Mouse (Mus musculus) retina, adult 2 months (tissue): ENCODE results near the gene Fam126b.
"Not testable (repeated sequence)": the region's sequence is repeated elsewhere in the genome, so short reads cannot be mapped to it uniquely, and the experiment has no call there.

Experiments
- DNase-seq: peaks from one replicate; pipeline ENCODE4 v3.0.0-alpha.2; 2012; ENCODE audit warnings: low read depth, low spot score

Gene Fam126b

DNA sequence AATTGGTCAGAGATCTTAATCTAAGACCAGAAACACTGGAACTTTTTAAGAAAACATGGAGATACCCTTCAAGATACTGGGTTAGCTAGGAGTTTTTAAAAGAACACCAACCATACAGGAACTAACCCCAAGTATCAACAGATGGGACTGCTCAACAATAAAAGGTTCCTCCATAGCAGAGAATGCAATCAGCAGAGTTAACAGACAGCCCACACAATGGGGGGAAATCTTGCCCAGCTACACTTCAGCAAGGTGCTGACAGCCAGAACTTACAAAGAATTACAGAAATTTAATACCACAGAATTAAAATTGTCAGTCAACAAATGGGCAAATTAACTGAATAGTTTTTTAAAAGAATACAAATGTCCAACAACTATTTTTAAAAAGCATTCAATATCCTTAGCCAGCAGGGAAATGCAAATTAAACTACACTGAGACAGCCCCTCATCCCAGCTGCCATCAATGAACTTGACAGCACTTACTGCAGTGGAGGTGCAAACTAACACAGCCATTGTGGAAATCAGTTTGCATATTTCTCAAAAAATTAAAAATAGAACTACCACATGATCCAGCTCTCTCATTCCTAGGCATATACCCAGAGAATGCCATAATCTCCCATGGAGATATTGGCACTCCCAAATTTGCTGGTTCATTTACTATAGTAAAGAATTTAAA is 17.5 kb downstream of the Fam126b start:
- no peak for DNase-seq

DNA sequence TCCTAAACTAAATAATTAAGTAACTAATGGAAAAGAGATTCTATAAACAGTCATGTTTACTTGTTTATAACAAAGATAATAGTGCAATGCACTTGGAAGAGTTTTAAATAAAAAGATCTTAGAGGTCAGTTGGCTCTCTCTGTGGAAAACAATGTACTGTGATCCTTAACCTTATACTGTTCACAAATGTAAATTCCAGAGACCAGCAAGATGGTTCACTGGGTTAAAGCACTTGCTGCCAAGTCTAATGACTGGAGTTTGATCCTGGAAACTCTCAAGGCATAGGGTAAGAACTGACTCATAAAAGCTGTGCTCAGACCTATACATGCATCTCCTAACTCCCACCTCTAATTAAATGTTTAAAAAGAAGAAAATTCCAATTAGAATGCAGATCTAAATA is 19.5 kb downstream of the Fam126b start:
- DNase-seq = no peak

DNA sequence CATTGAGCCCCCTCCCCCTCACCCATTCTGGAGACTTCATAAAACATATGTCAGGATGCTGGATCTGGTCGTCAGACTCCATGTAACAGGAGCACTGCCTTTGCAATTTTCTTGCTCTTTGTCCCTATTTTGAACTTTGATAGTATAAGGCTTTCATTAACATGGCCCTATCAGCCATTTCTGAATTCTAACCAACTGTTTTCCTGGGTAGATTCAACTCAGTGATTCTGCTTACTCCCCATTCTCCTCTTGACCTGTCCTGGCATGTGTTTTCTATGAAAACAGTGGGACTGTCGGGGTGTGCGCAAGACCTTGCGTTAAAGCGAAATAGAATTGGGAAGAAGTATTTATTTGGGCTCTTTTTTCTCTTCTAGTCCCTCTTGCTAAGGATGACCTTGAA is 21.1 kb downstream of the Fam126b start:
- DNase-seq = no peak

DNA sequence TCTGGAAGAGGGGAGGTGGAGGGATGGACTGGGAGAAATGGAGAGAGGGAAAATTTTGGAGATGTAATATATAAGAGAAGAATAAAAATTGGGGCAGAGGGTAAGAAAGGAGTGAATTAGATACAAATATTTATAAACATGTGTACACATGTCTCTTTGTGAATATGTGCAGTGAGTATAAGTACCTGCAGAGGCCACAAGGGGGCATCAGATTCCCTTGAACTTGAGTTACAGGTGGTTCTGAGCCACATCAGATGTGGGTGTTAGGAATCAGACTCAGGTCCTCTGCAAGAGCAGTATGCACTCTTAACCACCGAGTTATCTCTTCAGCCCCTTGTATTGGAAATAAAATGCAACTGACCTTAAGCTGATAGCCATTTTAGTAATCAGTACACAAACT is 23.7 kb downstream of the Fam126b start:
- peak; percentile 29 for DNase-seq

DNA sequence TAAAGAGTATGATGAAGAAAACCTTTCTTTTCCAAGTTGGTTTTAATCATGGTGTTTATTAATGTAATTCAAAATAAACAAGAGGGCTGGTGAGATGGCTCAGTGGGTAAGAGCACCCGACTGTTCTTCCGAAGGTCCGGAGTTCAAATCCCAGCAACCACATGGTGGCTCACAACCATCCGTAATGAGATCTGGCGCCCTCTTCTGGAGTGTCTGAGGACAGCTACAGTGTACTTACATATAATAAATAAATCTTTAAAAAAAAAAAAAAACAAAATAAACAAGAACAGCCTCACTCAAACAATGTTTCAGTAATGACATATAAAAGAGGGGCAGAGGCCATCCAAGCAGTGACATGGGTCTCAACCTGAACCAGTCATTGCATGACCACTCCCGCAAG is 25.8 kb downstream of the Fam126b start:
- not testable (repeated sequence) for DNase-seq

DNA sequence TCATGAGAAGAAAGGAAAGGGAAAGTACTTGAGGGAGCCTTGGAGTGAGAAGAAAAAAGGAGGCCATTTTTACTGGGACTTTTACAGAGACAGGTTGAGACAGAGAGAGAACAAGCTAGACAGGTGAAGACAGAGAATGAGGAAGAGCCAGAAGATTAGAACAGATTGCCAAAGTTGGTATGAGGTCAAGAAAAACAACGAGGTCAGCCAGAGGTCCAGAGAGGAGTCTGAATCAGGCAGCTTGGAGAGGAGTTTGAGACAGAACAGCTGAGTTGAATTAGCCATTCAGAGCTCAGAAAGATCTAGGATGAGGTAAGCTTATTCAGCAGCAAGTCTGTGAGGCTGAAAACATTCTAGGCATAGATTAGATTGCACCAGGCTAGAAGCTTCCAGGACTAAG is 44.7 kb downstream of the Fam126b start:
- DNase-seq = no peak

DNA sequence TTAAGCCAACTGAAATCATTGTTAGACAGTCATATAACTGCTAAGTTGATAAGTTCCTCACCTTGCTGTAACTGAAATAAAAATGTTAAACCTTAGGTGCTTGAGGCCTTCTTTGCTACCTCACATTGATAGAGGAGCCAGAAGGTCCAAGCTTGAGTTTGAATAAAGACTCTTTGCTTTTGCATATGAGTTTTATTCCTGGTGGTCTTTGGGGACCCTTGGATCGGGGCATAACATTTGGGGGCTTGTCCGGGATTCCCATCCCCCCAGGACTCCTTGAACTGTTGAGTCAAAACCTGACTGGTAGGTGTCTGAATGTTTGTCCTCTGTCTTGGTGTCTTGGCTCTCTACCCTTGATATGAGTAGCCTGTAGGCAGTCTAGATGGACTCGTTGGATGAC is 78.9 kb downstream of the Fam126b start:
- DNase-seq = no peak

DNA sequence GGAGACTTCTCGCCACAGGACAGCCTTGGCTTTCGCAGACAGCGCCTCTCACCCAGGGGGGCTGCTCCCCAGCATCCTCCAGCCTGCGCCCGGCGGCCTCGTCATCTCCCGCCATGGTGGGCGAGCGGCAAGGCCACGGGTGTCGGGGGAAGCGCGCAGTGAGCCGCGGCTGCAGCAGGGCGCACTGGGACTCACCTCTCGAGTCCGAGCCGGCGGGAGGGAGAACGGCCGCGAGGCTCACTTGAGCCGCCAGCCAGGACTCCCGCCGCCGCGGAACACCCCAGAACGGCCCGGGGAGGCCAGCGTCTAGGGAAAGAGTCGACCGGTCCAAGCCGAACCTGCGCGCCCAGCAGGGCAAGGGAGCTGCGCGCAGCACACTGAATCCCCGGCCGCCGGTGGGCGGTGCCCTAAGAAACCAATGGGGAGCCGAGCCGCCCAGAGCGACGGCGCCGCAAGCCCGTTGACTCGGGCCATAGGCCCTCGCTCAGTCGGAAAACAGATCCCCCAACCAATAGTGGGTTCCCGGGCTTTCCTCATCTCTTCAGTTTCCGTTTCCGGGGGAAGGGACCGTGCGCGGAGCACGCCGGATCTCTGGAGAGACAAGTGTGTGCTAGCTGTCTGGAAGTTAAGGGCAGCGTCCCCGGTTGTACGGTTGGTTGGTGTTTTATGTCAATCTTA is 81.4 kb downstream of the Fam126b start, which contains the start of gene Orc2:
Gene Orc2, minus strand, starts transcription at position 533 of the 678 bp plus-strand sequence.
- peak; percentile 82 for DNase-seq

DNA sequence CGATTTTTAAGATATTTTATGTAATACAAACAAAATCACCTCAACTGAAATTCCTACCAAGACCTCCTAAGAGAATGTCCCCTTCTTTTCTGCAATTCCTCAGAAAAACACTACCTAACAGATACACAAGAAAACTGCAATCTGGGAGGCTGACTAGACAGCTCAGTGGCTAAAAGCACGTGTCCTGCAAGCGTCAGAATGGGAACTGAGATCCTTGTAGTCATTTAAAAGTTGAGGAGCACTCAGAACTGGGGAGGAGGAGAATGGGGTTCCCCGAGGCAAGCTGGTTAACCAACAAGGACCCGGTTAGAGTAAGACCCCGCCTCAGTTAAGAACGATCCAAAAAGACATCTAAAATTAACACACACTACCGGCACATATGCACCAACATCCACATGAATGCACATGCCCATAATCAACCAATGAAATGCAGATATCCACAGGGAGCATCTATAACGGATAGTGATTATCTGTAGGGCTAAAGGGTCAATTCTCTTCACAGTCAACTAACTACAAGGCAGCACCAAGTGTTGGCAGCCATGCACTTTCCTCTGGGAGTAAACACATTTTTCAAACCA is 82.2 kb downstream of the Fam126b start:
- DNase-seq = no peak

DNA sequence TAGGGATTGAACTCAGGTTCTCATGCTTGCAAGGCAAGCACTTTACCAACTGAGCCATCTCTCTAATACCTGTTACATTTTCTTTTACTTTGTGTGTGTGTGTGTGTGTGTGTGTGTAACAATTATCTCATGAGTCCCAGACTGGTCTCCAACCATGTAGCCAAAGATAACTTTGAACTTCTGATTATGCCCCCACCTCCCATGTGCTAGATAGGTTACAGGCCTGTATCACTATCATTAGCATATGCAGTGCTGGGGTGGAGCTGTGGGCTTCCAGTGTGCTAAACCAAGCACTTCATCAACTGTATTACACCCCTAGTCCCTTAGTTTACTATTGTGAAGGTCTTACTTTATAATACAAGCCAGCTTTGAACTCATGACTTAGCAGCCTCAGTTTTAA is 83.0 kb downstream of the Fam126b start:
- DNase-seq = no peak

DNA sequence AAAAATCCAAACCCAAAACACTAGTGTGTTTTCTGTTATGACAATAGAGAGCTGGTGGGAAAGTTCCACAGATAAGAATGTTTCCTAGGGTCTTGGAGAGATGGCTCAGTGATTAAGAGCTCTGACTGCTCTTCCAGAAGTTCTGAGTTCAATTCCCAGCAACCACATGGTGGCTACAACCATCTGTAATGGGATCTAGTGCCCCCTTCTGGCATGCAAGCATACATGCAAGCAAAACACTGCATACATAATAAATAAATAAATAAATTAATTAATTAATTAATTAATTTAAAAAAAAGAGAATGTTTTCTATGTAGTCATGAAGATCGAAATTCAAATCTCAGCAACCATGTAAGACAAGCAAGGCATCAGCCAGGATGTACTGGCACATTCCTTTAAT is 87.4 kb downstream of the Fam126b start:
- no peak for DNase-seq

DNA sequence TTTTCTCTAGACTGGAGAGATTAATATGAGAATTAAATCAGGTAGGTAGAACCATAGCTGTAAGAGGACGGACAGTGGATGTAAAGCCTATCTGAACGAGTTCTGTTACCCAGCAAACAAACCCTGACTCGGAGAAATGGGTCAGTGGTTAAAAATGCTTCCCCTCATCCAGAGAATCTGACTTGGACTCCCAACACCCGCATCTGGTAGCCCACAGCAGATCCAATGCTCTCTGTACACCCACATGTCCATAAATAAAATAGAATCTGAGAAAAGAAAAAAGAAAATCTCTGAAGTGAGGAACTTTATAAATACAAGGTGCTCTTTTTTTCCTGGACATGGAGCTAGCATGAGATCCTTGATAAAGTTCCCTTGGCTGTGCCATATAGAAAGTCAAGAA is 88.4 kb downstream of the Fam126b start:
- no peak for DNase-seq

DNA sequence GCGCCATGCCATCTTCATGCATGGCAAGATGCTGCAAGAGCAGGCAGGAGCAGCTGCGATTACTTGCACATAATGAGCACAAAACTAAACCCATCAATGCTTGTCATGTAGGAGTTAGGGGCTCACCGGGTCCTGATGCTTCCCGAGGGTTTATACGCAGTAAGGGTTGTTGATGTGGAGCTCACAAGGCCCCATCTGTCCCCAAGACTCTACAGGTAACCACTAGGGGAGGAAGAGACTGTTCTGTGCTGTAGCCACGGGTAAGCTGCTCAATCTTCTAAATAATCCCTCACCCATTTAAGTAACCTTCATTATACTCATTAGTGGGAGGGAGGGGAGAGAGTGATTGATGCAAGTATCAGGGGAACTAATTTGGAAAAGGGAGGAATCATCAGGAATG is 90.5 kb downstream of the Fam126b start:
- peak; percentile 29 for DNase-seq

DNA sequence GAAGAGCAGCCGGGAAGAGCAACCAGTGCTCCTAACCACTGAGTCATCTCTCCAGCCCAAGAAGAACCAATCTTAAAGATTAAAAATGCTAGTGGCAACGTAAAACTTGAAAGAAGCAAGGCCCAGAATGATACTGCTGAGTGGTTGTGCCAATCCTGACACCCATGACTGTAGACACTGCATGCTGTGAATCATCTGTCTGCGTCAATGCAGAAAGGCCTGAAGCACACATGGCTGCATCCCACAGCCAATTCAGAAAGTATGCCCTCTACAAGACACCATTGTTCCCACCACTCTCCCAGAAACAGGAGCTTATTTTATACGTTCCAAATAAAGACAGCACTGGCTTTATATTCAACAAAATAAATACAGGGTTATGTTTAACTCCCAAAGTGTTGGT is 103.5 kb downstream of the Fam126b start:
- no peak for DNase-seq

DNA sequence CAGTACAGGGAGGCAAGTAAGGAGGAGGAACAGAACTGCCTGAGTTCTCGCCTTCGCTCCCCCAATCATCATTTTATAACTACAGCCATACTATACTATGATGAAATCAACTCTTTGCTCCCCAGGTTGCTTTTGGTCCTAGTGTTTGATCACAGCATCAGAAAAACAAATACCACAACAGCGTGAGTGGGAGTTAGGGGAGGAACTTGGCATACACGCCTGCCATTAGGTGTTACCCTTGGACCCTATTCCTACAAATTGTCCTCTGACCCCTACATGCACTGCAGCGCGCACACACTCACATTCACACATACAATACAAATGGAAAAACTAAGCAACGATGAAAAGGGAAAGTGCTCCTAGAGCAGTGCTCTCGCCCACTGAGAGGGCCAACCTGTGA is 110.5 kb downstream of the Fam126b start:
- no peak for DNase-seq
